Mouse (Mus musculus) lung, adult 2 months (tissue): Measurements from ENCODE around the gene Kcnab2.

ENCODE experiments used
- CTCF ChIP-seq: fragments of 200-500 bp; IDR thresholded peaks from 2 replicates; pipeline ENCODE4 v1.5.1; 2011; ENCODE audit warnings: mild to moderate bottlenecking, low read length, control low read depth; ENCODE audit not compliant: insufficient read depth
- POLR2A ChIP-seq: fragments of 200-500 bp; IDR thresholded peaks from 2 replicates; pipeline ENCODE4 v1.6.1; 2011; ENCODE audit warnings: low read depth, mild to moderate bottlenecking, control low read depth, low read length, borderline replicate concordance; ENCODE audit errors: extremely low read depth

GRCm38 (mm10) chr4:152382528-152383252, 95.0 kb downstream of the Kcnab2 start:
- TF ChIP-seq POLR2A (no peak), CTCF (no peak)
